Mouse (Mus musculus): Measurements from ENCODE around the gene Lmntd2. TPM values are rescaled to one million over a fixed set of nuclear protein-coding genes. Genes with fewer than 3 reads are reported as not detected.

Lmntd2 gene
- polyA plus RNA-seq, 1 experiment from 2014 or later, result 3.7 TPM

DNA sequence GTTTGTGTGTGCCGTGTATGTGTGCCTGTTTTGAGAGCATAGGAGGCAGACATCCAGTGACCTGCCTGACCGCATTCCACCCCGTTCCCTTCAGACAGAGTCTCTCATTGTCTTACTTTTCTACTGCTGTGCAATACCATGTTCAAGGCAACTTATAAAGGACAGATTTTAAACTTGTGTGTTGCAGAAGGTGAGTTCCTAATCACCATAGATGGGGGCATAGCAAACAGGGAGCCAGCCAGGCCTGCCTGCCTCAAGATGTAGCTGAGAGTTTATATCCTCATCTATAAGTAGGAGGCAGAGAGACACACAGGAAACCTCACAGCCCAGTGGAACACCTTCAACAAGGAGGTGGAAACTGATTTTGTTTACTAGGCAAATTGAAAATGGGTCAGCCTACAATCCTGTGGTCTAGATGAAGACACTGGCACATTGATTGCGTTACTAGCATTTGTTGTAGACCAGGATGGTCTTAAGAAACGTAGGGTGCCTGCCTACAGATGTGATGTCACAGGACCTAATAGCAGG, 40.5 kb downstream of the Lmntd2 start:
- no peak for ATAC-seq (ENCODE audit: low FRiP score, low read depth)
- Histone ChIP-seq H3K36me3 (no peaks in the 10 kb centered on the region), H3K9ac (replicated peaks) (no peak overlapping the region), H3K27me3 (0 out of 2 replicates have a peak, but pooled peaks cover 4% of the 10 kb centered on the region), H3K27ac (replicated peaks) (no peak overlapping the region), H3K4me1 (peaks cover 15% of the 10 kb centered on the region), H3K9me3 (no peaks in the 10 kb centered on the region), H3K4me2 (replicated peaks) (peak overlapping the region; percentile 55), H3K4me3 (peak overlapping the region; percentile 53; the same call in 1 of the 2 replicates)
- 93% methylated on average over 5 of the region's 5 CpGs for WGBS

DNA sequence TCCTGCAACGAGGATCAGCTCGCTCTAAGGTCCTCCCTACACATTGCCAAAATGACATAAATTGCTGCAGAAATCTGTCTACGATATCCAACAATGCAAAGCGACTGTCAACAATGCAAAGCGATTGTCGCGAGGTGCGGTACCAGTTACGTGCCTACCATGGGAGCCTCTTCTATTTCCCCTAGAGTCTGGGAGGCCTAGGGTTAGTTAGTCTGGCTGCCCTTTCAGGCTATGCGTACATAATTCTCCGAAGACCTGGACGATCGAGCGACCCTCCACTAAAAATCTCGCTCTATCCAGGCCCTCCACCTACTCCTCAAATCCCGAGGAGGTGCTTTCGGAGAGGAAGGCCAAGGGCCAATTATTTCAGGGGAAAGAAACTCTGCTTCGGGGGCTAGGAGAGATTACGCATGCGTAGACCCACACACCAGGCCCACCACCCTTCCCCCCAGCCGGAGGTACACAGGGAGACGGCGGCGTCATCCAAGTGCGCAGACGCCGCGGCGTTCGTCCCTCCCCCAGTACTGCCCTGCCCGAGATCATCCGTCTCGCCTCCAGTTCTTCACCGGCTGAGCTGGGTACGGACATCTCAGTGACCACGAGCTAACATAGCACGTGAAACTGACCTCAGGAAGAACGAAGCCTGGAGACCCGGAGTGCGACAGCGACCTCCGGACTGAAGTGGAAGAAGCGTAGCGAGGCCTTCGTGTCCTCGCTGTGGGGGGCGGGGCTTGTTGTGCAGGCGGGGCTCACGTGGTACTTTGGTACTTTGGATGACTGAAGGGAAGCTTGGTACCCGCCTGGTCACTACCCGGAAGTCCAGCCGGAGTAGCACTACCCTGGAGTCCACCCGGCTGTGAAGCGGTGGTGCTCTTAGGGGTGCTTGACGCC, 41.5 kb downstream of the Lmntd2 start, which contains the start of gene Rnh1:
Gene Rnh1 (minus strand): TSS at position 742 of the 891 bp plus-strand sequence.
- H3K27me3 ChIP-seq, result 0 out of 2 replicates have a peak, but pooled peaks cover 4% of the 10 kb centered on the region
- no peaks in the 10 kb centered on the region for H3K9me3 ChIP-seq
- peak within 1 kb of the TSS; percentile 62 for H3K9ac ChIP-seq (replicated peaks)
- H3K4me3 ChIP-seq, result peak within 1 kb of the TSS; percentile 53
- peak; percentile 98 for ATAC-seq (ENCODE audit: low FRiP score, low read depth)
- peak within 1 kb of the TSS; percentile 55 for H3K4me2 ChIP-seq (replicated peaks)
- peak within 1 kb of the TSS; percentile 92 for H3K27ac ChIP-seq (replicated peaks)
- H3K4me1 ChIP-seq, result peaks cover 22% of the 10 kb centered on the region
- WGBS, result 3% methylated on average over 55 of the region's 55 CpGs
- H3K36me3 ChIP-seq, result no peaks in the 10 kb centered on the region

DNA sequence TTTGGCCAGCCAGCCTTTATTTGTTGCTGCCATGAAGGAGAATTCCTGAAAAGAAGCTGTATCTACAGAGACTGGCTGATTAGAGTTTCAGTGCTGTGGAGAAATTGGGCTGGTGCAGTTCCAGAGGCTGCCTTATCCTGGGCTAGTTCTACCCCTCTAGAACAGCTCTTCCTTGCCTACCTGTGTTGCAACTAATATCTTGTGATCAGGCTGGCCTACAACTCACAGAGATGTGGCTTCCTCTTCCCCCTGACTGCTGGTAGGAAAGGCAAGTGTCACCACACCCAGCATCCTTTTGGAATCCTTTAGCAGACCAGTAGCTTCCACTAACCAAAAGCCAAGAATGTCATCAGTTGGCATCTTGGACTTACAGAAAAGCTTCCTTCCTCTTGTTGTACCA, 44.0 kb downstream of the Lmntd2 start:
- no peak for ATAC-seq (ENCODE audit: low FRiP score, low read depth)
- no peaks in the 10 kb centered on the region for H3K27me3 ChIP-seq
- H3K27ac ChIP-seq (replicated peaks), result no peak overlapping the region
- H3K4me1 ChIP-seq, result peaks cover 22% of the 10 kb centered on the region
- no peak overlapping the region for H3K4me3 ChIP-seq
- no peak overlapping the region for H3K4me2 ChIP-seq (replicated peaks)
- no peak overlapping the region for H3K9ac ChIP-seq (replicated peaks)
- H3K9me3 ChIP-seq, result no peaks in the 10 kb centered on the region
- H3K36me3 ChIP-seq, result no peaks in the 10 kb centered on the region

DNA sequence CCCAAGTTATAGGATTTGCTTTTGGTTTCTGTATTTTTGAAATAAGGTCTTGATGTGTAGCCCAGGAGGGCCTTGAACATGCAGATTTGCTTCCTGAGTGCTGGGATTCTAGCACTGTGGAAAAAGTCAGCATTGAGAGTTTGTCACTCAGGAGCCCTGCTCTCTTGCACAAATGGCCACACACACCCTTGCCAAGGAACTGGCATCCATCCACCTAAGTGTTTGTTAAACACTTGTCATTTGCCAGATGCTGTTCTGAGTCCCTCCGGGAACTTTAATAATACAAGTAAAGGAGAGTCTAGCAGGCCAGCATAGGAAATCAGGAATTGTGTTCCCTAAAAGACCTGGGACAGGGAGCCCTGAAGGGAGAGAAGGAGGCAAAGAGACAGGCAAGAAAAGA, 44.6 kb downstream of the Lmntd2 start:
- H3K27ac ChIP-seq (replicated peaks), result no peak overlapping the region
- 92% methylated on average over 1 of the region's 1 CpGs for WGBS
- peaks cover 22% of the 10 kb centered on the region for H3K4me1 ChIP-seq
- H3K4me3 ChIP-seq, result no peak overlapping the region
- H3K27me3 ChIP-seq, result no peaks in the 10 kb centered on the region
- no peak overlapping the region for H3K4me2 ChIP-seq (replicated peaks)
- H3K36me3 ChIP-seq, result 0 out of 2 replicates have a peak, but pooled peaks cover 3% of the 10 kb centered on the region
- no peak overlapping the region for H3K9ac ChIP-seq (replicated peaks)
- no peak for ATAC-seq (ENCODE audit: low FRiP score, low read depth)
- H3K9me3 ChIP-seq, result no peaks in the 10 kb centered on the region

DNA sequence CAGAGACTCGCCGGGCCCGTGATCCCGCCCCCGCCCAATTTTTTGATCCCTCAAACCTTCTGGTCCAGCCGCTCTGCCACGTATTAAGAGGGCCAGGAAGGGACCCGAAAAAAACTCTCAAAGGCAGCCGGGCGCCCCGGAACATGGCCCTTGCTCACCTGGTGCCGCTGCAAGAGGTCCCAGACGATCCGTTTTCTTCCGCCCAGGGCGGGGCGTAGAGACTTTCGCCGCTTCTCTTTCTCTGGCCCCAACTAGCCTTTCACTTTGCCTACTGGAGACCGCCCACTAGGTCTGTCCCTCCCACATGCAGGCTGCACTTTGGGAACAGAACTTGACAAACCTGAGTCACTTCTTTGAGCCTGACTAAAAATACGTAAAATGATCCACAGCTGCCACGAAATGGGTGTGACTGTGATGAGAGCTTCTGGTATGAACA, 45.3 kb downstream of the Lmntd2 start:
- Histone ChIP-seq H3K4me1 (peaks cover 22% of the 10 kb centered on the region), H3K9ac (replicated peaks) (peak overlapping the region; percentile 35), H3K27me3 (no peaks in the 10 kb centered on the region), H3K27ac (replicated peaks) (no peak overlapping the region), H3K36me3 (peaks cover 11% of the 10 kb centered on the region; the same call in 1 of the 2 replicates), H3K9me3 (no peaks in the 10 kb centered on the region), H3K4me2 (replicated peaks) (peak overlapping the region; percentile 48), H3K4me3 (peak overlapping the region; percentile 19)
- WGBS, result 3% methylated on average over 22 of the region's 22 CpGs
- no peak for ATAC-seq (ENCODE audit: low FRiP score, low read depth)

DNA sequence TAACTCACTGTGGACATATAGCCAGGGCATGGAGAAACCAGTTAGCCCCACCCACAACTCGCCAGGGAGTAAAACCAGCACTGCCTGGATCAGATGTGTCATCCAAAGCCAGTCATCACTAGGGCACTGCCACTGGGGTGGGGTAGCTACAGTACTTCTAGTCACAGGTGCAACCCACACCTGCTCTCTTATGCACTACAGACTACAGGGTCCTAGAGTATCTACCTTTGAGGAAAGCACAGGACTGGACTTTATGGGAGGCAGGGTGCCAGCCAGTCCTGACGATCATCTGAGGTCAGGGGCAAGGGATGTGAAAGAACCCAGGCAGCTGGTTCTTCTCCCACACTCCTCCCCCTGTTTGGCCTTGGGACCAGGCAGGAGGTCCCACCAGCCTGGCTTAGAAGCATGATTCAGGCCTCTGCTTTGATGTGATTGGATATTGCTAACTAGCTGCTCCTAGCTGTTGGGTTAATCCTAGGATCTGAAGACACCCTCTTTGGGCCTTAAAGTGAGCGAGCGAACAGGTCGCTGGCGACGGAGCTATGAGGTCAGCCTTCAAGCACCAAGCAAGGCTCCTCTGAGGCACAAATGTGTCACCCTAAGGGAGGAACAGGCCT, 45.9 kb downstream of the Lmntd2 start:
- H3K4me3 ChIP-seq, result peak overlapping the region; percentile 19
- peaks cover 16% of the 10 kb centered on the region; the same call in 1 of the 2 replicates for H3K36me3 ChIP-seq
- no peak overlapping the region for H3K27ac ChIP-seq (replicated peaks)
- no peak for ATAC-seq (ENCODE audit: low FRiP score, low read depth)
- H3K9me3 ChIP-seq, result no peaks in the 10 kb centered on the region
- peak overlapping the region; percentile 35 for H3K9ac ChIP-seq (replicated peaks)
- 18% methylated on average over 7 of the region's 7 CpGs for WGBS
- peaks cover 17% of the 10 kb centered on the region for H3K4me1 ChIP-seq
- no peaks in the 10 kb centered on the region for H3K27me3 ChIP-seq
- H3K4me2 ChIP-seq (replicated peaks), result peak overlapping the region; percentile 48

DNA sequence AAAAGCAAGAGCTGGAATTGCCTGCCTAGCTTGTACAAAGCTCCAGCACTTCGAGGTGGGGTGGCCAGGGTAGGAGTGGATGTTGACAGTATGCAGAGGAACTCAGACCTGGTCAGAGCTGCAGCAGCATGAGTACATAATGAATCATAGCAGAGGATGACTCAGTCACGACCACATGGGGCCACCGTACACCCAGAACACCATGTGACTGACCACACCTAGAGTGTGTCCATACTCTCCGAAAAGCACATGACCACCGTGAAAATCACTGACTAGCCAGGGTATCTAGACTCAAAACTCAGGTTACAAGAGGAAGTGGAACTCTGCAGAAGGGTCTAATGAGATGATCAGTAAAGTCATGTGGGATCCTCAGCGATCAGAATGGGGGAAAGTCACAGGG, 49.0 kb downstream of the Lmntd2 start:
- Histone ChIP-seq H3K27ac (replicated peaks) (no peak overlapping the region), H3K4me3 (no peak overlapping the region), H3K4me1 (peaks cover 14% of the 10 kb centered on the region), H3K4me2 (replicated peaks) (no peak overlapping the region), H3K9me3 (no peaks in the 10 kb centered on the region), H3K9ac (replicated peaks) (no peak overlapping the region), H3K36me3 (peaks cover 37% of the 10 kb centered on the region), H3K27me3 (no peaks in the 10 kb centered on the region)
- no peak for ATAC-seq (ENCODE audit: low FRiP score, low read depth)
- 90% methylated on average over 6 of the region's 6 CpGs for WGBS

DNA sequence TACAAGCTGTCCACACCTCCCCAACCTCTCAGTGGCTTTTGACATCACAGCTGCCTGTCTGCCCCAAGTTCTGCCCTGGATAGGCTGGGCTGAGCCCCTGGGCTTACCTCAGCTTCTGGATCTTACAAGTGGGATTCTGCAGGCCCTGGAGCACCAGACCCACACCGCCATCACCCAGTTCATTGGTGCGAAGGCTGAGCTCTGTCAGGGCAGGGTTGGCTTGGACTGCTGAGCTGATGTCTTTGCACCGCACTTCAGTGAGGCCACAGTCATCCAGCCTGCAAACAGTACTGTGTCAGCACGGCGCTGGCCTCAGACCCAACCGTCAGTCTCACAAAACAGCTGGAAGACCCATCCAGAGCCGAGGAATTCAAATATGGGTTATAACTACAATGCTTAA, 49.5 kb downstream of the Lmntd2 start:
- H3K36me3 ChIP-seq, result peaks cover 41% of the 10 kb centered on the region
- 96% methylated on average over 7 of the region's 7 CpGs for WGBS
- no peak for ATAC-seq (ENCODE audit: low FRiP score, low read depth)
- H3K4me3 ChIP-seq, result no peak overlapping the region
- no peaks in the 10 kb centered on the region for H3K9me3 ChIP-seq
- H3K9ac ChIP-seq (replicated peaks), result no peak overlapping the region
- H3K27ac ChIP-seq (replicated peaks), result no peak overlapping the region
- no peaks in the 10 kb centered on the region for H3K27me3 ChIP-seq
- no peak overlapping the region for H3K4me2 ChIP-seq (replicated peaks)
- peaks cover 14% of the 10 kb centered on the region for H3K4me1 ChIP-seq

MicroRNAs encoded within 50 kb of the gene (microRNA counts, 519-probe panel; counts per million panel counts)
- microRNA mmu-miR-210, result 6,088 counts per million, percentile 64 among the panel's probes with 10 or more counts

Small RNA genes lying within 50 kb of the gene (microRNA-seq; reads per million reads assigned to microRNA genes)
- gene Mir210, result 748 reads per million, percentile 75 among the genes with 10 or more reads in this experiment

Other genes with a start within 250 kb of the Lmntd2 start
- gene Ifitm1, start 246.9 kb downstream of the Lmntd2 start, polyA plus RNA-seq (2016; fragmentation: Nextera tagmentation; extraction: Ambion mirVana), result 7.8 and 10.3 TPM in 2 replicates
- 16.2 and 17.9 TPM in 2 replicates for gene Ifitm3, start 203.3 kb downstream of the Lmntd2 start, polyA plus RNA-seq (2016; fragmentation: Nextera tagmentation; extraction: Ambion mirVana)
- 0.29 TPM in 1 of 2 replicates, not detected in the other for gene Ifitm6, start 196.2 kb downstream of the Lmntd2 start, polyA plus RNA-seq (2016; fragmentation: Nextera tagmentation; extraction: Ambion mirVana)
- not detected in 2 replicates for gene Gm17387, start 184.9 kb downstream of the Lmntd2 start, polyA plus RNA-seq (2016; fragmentation: Nextera tagmentation; extraction: Ambion mirVana)
- 41.9 and 45.3 TPM in 2 replicates for gene B4galnt4, start 153.0 kb downstream of the Lmntd2 start, polyA plus RNA-seq (2016; fragmentation: Nextera tagmentation; extraction: Ambion mirVana)
- gene Pkp3, start 135.9 kb downstream of the Lmntd2 start, polyA plus RNA-seq (2016; fragmentation: Nextera tagmentation; extraction: Ambion mirVana), result 1.6 and 1.8 TPM in 2 replicates
- gene Sigirr, start 113.5 kb downstream of the Lmntd2 start, polyA plus RNA-seq (2016; fragmentation: Nextera tagmentation; extraction: Ambion mirVana), result 1.6 and 1.7 TPM in 2 replicates
- not detected in 2 replicates for gene Ano9, start 96.3 kb downstream of the Lmntd2 start, polyA plus RNA-seq (2016; fragmentation: Nextera tagmentation; extraction: Ambion mirVana)
- gene Ptdss2, start 91.7 kb downstream of the Lmntd2 start, polyA plus RNA-seq (2016; fragmentation: Nextera tagmentation; extraction: Ambion mirVana), result 67.5 and 76.6 TPM in 2 replicates
- gene Rnh1, start 41.2 kb downstream of the Lmntd2 start, polyA plus RNA-seq (2016; fragmentation: Nextera tagmentation; extraction: Ambion mirVana), result 47.4 and 54.9 TPM in 2 replicates
- gene Hras, start 20.1 kb downstream of the Lmntd2 start, polyA plus RNA-seq (2016; fragmentation: Nextera tagmentation; extraction: Ambion mirVana), result 93.4 and 96.4 TPM in 2 replicates
- 13.1 and 14.4 TPM in 2 replicates for gene Lrrc56, start 19.9 kb downstream of the Lmntd2 start, polyA plus RNA-seq (2016; fragmentation: Nextera tagmentation; extraction: Ambion mirVana)
- gene Rassf7, start 1.8 kb upstream of the Lmntd2 start, polyA plus RNA-seq (2016; fragmentation: Nextera tagmentation; extraction: Ambion mirVana), result 40.1 and 40.6 TPM in 2 replicates
- 107 and 112 TPM in 2 replicates for gene Phrf1, start 14.7 kb upstream of the Lmntd2 start, polyA plus RNA-seq (2016; fragmentation: Nextera tagmentation; extraction: Ambion mirVana)
- gene Irf7, start 52.4 kb upstream of the Lmntd2 start, polyA plus RNA-seq (2016; fragmentation: Nextera tagmentation; extraction: Ambion mirVana), result 0.81 and 0.84 TPM in 2 replicates
- gene Cdhr5, start 62.7 kb upstream of the Lmntd2 start, polyA plus RNA-seq (2016; fragmentation: Nextera tagmentation; extraction: Ambion mirVana), result not detected in 2 replicates
- gene Sct, start 65.1 kb upstream of the Lmntd2 start, polyA plus RNA-seq (2016; fragmentation: Nextera tagmentation; extraction: Ambion mirVana), result 0.64 and 1.3 TPM in 2 replicates
- 0.39 and 0.68 TPM in 2 replicates for gene Drd4, start 77.9 kb upstream of the Lmntd2 start, polyA plus RNA-seq (2016; fragmentation: Nextera tagmentation; extraction: Ambion mirVana)
- gene Deaf1, start 113.6 kb upstream of the Lmntd2 start, polyA plus RNA-seq (2016; fragmentation: Nextera tagmentation; extraction: Ambion mirVana), result 85.9 and 88.3 TPM in 2 replicates
- 64.9 and 68.9 TPM in 2 replicates for gene Tmem80, start 113.7 kb upstream of the Lmntd2 start, polyA plus RNA-seq (2016; fragmentation: Nextera tagmentation; extraction: Ambion mirVana)
- gene Eps8l2, start 124.8 kb upstream of the Lmntd2 start, polyA plus RNA-seq (2016; fragmentation: Nextera tagmentation; extraction: Ambion mirVana), result 0.86 and 1.4 TPM in 2 replicates
- gene Taldo1, start 178.1 kb upstream of the Lmntd2 start, polyA plus RNA-seq (2016; fragmentation: Nextera tagmentation; extraction: Ambion mirVana), result 362 and 364 TPM in 2 replicates
- 47.0 and 48.2 TPM in 2 replicates for gene Gatd1, start 200.1 kb upstream of the Lmntd2 start, polyA plus RNA-seq (2016; fragmentation: Nextera tagmentation; extraction: Ambion mirVana)
- gene Cend1, start 215.4 kb upstream of the Lmntd2 start, polyA plus RNA-seq (2016; fragmentation: Nextera tagmentation; extraction: Ambion mirVana), result 19.3 and 22.7 TPM in 2 replicates
- gene Slc25a22, start 223.8 kb upstream of the Lmntd2 start, polyA plus RNA-seq (2016; fragmentation: Nextera tagmentation; extraction: Ambion mirVana), result 52.6 and 52.7 TPM in 2 replicates
- gene Pidd1, start 229.9 kb upstream of the Lmntd2 start, polyA plus RNA-seq (2016; fragmentation: Nextera tagmentation; extraction: Ambion mirVana), result 9.6 and 12.3 TPM in 2 replicates
- gene Rplp2, start 233.3 kb upstream of the Lmntd2 start, polyA plus RNA-seq (2016; fragmentation: Nextera tagmentation; extraction: Ambion mirVana), result 884 and 899 TPM in 2 replicates
- 15.6 and 18.3 TPM in 2 replicates for gene Pnpla2, start 241.1 kb upstream of the Lmntd2 start, polyA plus RNA-seq (2016; fragmentation: Nextera tagmentation; extraction: Ambion mirVana)
- gene Cracr2b, start 247.0 kb upstream of the Lmntd2 start, polyA plus RNA-seq (2016; fragmentation: Nextera tagmentation; extraction: Ambion mirVana), result 5.4 and 6.0 TPM in 2 replicates